Mouse (Mus musculus) testis, adult 2 months (tissue): ENCODE data around the gene Gatad2a.

Experiments used
- CTCF ChIP-seq: fragments of 200-500 bp; IDR thresholded peaks from 2 replicates; pipeline ENCODE4 v1.5.1; 2012; ENCODE audit warnings: low read depth, mild to moderate bottlenecking, inconsistent platforms, low read length, moderate library complexity; ENCODE audit not compliant: control insufficient read depth, insufficient read depth, insufficient replicate concordance
- POLR2A ChIP-seq: fragments of 200-500 bp; IDR thresholded peaks from 2 replicates; pipeline ENCODE4 v1.6.1; 2012; ENCODE audit warnings: low read depth, mild to moderate bottlenecking, inconsistent platforms, low read length, moderate library complexity; ENCODE audit not compliant: control insufficient read depth

DNA sequence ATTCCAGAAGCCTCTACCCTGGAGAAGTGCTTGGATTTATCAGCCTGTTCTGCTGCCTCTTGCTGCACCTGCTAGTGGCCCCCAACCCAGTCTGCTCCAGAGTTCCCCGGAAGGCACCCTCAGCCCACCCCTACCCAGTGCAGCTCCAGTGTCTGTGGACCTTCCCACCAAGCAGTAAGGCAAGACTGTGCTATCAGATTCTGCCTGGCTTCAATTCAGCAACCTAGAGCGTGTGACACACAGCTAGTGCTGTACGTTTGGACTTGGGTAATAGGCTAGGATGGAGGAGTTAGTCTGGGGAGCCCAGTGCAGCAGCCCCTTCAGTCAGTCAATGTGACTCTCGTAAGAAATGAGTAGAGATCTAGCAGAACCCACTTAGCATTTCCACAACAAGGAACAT lies 42.0 kb downstream of the Gatad2a start:
- TF ChIP-seq CTCF: no peak
- no peak for TF ChIP-seq POLR2A
